Mouse (Mus musculus): Measurements from ENCODE around the gene Myo1a.

- TF ChIP-seq CTCF (IDR thresholded peaks at IDR 0.05; ENCODE audit: extremely low read depth, insufficient read depth, insufficient read length, insufficient replicate concordance) (no peak), POLR2A (IDR thresholded peaks at IDR 0.05; ENCODE audit: low read depth, low read length) (no peak)
These were observed at the start of gene Myo1a for GRCm38 (mm10) chr10:127704766-127705220.
